Mouse (Mus musculus) yolk sac, embryonic 10.5 days (tissue): ENCODE measurements around the gene Ptger4.
"Not testable (repeated sequence)": the region's sequence is repeated elsewhere in the genome, so short reads cannot be mapped to it uniquely, and the experiment has no call there.

Experiments
- DNase-seq: peaks from one replicate; pipeline ENCODE4 v3.0.0-alpha.2; 2017; ENCODE audit warnings: low spot score

Ptger4 gene

GRCm38 (mm10) chr15:5238073-5238472, 5.9 kb downstream of the Ptger4 start:
- DNase-seq: no peak

DNA sequence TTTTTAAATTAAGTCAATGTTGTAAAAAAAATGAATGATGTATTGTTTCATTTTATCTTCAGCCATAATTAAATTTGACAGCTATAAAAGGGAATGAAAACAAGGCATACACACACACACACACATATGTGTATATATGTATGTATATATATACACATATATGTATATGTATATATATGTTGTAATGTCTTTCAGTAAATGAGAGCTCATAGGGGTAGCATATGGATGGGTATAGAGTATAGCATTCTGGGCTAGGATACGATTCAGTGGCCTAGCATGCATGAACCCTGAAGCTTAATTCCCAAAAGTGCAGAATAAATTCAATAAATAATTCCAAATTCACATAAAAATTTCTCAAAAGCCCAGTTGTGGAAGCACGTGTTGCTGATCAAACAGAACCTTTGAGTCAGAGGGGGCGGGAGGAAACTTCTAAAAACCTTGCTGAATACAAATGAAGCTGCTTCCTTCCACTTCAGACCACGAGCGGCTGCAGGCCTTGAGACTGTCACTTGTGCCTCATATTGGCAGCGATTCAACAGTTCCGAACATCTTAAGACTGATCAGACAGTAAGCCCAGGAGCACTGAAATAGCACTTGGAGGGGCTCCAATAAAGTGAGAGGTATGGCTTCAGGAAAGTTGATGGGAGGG, 6.9 kb downstream of the Ptger4 start:
- no peak for DNase-seq

DNA sequence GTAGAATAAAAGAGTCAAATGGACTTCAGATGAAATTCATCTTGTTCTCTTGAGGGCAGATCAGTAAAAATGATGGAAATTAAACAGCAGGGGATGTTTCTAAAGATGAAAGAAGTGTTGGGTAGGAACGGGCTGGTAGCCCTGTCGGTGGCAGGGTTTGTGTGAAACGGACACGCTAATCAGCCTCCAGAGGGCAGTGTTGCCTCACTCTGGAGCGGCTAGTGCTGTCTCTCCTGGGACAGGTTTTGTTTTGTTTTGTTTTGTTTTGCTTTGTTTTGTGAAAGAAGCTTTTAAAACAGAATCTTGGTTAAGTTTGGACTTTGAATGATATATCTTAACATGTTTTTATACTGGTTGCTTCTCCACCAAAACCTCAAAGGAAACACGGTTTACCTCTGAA, 7.4 kb downstream of the Ptger4 start:
- peak; percentile 49 for DNase-seq

GRCm38 (mm10) chr15:5235527-5235926, 8.5 kb downstream of the Ptger4 start:
- peak; percentile 41 for DNase-seq

- no peak for DNase-seq
These were observed 9.3 kb downstream of the Ptger4 start for GRCm38 (mm10) chr15:5234659-5235058.

- DNase-seq: not testable (repeated sequence)
These were observed 13.2 kb downstream of the Ptger4 start for GRCm38 (mm10) chr15:5230746-5231145.

DNA sequence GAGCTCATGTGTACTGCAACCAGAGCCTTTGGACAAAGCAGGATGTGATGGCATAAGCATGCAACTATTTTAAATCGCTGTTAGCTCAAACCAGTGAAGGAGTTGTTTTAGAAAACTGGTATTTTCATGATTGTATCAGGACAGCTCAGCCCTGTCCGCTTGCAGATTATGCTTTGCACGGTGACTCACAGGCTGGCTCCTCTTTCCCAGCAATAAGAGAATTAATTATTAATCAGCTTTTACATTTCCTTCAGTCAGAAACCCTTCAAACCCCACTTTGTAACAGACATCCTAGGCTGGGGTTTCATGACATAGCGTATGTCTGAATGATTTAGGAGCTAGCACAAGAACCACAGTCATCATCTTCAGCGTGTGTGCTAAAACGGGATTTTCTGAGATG, 23.5 kb downstream of the Ptger4 start:
- DNase-seq: no peak

DNA sequence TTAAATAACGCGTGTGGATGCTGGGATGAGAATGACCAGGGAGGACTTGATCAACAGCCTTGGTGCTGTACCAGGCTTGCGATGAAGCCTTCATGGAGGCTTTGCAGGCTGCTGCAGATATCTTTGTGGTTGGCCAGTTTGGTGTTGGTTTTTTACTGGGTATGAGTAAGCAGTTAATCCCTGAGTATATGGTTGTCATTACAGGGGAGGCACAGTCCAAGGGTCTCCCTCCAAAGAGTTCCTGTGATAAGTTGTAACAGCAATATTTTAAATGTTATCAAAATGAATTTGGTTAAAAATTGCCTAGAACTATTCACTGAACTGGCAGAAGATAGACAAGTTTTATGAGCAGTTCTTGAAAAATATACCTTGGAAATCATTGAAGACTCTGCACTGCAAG, 34.9 kb downstream of the Ptger4 start:
- no peak for DNase-seq

DNA sequence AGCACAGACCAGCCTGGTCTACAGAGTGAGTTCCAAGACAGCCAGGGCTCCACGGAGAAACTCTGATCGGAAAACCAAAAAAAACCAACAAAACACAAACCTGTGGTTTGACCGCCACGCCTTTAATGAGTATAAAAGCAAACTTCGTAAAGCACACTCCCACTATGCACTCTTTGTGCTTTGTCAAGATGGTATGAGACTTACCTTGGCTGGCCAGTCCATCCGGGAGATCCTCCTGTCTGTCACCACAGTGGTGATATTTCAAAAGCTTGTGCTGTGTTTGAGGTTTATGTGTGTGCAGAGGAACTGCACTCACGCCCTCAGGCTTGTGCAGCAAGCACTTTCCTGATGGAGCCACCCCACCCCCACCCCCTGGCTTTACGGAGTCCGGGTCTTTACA, 38.8 kb downstream of the Ptger4 start:
- no peak for DNase-seq

- no peak for DNase-seq
These were observed 47.3 kb downstream of the Ptger4 start for GRCm38 (mm10) chr15:5196691-5197090.

DNA sequence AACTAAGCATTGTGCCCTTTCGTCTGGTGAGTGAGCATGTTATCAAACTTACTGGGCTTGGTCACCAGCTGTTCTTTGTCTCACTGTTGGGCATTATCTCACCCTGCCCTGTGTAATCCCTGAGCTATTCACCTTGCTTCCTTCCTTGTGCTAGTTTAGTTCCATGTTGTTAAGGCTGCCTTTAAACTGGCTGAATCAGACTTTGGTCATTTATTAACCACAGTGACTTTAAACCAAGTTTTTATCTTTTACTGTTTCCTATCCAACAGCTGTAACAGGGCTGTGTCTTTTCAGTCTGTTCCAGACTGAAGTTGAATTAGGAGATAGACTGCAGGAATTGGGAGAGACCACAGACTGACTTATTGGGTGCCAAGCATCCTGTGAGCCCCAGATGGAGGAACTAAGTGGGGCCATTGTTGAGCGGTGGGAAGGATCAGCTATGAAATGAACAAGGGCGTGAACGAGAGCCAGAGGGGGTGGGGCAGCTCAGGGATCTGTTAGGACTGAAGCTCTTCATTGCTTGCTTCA, 47.9 kb downstream of the Ptger4 start:
- peak; percentile 66 for DNase-seq

DNA sequence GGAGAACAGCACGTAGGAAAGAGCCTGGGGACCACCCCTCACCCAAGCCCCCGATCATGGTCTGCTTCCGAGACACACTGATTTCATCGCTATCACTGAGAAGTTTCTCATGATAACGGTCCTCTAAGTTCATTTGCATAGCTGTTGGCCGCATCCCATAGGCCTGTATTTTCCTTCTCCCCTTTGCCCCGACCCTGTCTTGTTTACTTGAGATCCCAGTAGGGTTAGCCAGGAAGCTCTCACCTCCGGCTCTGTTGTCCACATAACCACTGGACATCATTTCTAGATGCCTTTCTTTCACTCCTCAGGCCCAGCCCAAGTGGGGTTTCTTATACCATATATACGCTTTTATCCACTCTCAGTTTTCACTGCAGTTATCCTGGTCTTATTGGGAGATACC, 49.1 kb downstream of the Ptger4 start:
- no peak for DNase-seq

DNA sequence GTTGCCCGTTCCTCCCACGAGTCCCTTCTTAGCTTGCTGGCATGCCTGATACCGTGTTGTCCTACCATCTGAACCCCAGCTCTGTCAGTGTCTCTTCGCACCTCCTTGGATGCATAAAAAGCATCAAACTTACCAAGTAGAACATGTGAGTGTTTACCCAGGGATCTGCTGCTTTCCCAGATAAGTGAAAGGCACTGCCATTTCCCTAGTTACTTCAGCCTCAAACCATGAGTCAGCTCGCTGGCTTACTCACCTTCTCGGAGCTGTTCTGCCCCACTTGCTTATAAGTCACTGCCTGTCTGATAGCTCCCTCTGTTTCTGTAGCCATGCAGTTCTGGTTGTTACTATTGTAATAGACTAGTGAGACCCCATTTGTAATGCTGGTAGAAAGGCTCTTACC, 49.5 kb downstream of the Ptger4 start:
- DNase-seq: no peak

GRCm38 (mm10) chr15:5193833-5194232, 50.2 kb downstream of the Ptger4 start:
- peak; percentile 20 for DNase-seq

DNA sequence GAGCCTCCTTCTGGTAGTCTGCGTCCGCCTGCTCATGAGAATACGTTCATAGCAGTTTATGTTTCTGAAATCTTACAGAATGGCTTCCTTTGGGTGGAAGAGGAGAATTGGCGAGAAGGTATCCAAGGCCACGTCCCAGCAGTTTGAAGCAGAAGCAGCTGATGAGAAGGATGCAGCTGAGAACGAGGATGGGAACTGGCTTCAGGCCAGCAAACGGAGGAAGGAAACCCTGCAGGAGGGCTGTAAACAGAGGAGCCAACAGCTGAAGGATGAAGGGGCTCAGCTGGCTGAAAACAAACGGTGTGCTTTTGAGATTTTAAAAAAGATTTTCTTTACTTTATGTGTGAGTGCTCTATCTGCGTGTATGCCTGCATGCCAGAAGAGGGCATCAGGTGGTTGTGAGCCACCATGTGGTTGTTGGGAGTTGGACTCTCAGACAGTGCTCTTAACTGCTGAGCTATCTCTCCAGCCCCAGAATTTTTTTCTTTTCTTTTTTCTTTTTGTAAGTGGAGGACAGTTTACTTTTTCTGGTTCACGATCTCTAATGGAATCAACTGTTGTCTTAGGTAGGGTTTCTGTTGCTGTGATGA, 54.4 kb downstream of the Ptger4 start:
- no peak for DNase-seq

GRCm38 (mm10) chr15:5188029-5188428, 56.0 kb downstream of the Ptger4 start:
- no peak for DNase-seq

DNA sequence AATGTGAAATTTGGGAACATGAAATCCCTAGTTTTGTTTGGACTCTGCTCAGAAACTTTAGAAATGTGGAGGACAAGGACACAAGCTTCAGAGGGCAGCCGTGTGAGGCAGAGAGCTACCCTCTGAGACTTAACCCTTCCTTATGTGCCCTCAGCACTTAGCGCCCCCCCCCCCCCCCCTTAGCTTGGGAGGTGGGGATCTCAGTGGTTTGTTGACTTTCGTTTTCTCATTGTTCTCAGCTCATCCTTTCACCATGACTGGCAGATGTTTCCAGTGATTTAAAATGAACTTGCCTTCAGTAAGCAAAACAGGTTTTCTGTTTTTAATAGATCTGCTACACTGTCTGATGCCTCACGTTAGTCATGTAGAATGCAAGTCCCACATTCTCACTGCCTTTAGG, 56.9 kb downstream of the Ptger4 start:
- DNase-seq: no peak

DNA sequence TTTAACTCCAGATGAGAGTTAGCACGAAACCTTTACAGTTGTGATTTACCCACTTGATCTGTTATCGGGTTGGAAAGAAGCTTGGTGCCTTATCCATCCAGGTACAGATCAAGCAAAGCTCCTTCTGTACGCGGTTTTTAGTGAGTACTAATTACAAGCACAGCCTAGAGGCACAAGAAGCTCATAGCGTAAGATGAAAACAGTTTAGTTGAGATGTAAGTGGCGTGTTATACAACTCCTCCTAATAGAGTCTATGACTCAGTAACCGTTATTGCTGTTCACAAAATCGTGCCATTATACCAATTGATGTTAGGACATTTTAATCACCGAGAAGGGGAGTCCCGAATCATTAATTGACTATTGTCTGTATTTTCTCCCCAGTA, 57.7 kb downstream of the Ptger4 start:
- DNase-seq: no peak

GRCm38 (mm10) chr15:5185366-5186292, 58.4 kb downstream of the Ptger4 start, which contains the start of gene Ttc33:
TSS of gene Ttc33 (plus strand) at chr15:5185525.
- peak; percentile 87 for DNase-seq

- DNase-seq: no peak
These were observed 59.2 kb downstream of the Ptger4 start for GRCm38 (mm10) chr15:5184668-5185330.

DNA sequence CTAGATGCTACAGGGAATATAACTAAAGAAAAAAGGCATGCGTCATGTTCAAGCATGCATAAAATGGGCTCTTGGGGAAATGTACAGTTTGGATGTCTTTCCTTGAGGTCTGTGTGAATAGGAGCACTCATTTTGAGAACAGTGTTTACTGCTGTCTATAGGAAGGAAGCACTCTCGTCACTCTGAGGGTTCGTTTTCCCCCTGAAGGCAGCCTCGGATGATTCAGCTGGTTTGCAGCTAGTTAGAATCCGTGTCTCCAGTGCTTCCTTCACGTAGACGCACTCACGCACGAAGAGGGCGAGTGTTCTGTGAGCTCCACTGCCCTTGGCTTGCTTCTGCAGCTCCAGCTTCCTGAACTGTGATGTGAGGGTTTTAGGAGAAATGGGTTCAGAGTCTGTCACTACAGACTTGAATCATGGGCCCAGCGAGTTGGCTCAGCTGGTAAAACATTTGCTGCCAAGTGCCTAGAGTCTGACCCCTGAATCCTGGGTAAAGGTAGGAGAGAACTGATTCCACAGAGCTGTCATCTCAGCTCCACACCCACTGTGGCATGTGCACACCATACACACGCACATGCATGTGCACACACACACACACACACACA, 70.7 kb downstream of the Ptger4 start:
- DNase-seq: no peak
